Mouse (Mus musculus): ENCODE results near the gene Dop1b.

DNA sequence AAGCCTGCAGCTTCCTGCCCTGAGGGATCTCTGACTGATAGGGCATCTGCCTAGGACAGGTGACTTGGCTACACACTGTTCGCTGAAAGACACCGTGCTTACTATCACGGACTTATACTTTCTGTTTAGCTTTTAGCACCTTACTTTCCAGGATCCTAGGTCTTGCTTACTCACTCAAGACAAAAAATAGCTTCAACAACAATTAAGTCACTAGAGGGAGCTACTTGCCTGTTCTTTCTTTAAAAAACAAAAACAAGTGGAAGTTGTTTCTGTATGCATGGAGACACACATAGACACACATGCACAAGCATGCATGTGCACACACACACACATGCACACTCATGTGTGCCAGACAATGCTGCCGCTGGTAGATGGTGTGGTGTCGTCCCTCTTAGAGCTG, 24.8 kb upstream of the Dop1b start:
- TF ChIP-seq POLR2A (IDR thresholded peaks at IDR 0.05; ENCODE audit: borderline replicate concordance, insufficient read depth, low read length) (no peak), CTCF (IDR thresholded peaks at IDR 0.05; ENCODE audit: borderline replicate concordance, insufficient read depth, low read depth, low read length) (peak; percentile 29; the same call in 1 of the 2 replicates)

Data from cerebellum, adult 2 months (tissue).